Mouse (Mus musculus) midbrain, embryonic 16.5 days (tissue): ENCODE results near the gene Myo1h. TPM values are rescaled to one million over a fixed set of nuclear protein-coding genes. Genes with fewer than 3 reads are reported as not detected.

Experiments used
- ATAC-seq: fragments of 200-750 bp; cut with Nextera tagmentation; 2 replicates; pipeline ENCODE4 v1.8.0; 2017; ENCODE audit warnings: moderate TSS enrichment
- H3K27ac ChIP-seq: fragments of 300-500 bp; sonication (generic); 2 replicates; pipeline ENCODE4 v1.5.1; 2014; ENCODE audit warnings: mild to moderate bottlenecking, low read length, mixed read lengths
- H3K27me3 ChIP-seq: fragments of 300-500 bp; sonication (generic); 2 replicates; pipeline ENCODE4 v1.6.1; 2014; ENCODE audit warnings: low read depth, low read length, mixed read lengths; ENCODE audit not compliant: control insufficient read depth, insufficient read depth
- H3K36me3 ChIP-seq: fragments of 300-500 bp; sonication (generic); 2 replicates; pipeline ENCODE4 v1.6.1; 2014; ENCODE audit warnings: mild to moderate bottlenecking, low read length, moderate library complexity, mixed read lengths; ENCODE audit not compliant: control insufficient read depth, insufficient read depth
- H3K4me1 ChIP-seq: fragments of 300-500 bp; sonication (generic); 2 replicates; pipeline ENCODE4 v1.6.1; 2014; ENCODE audit warnings: mild to moderate bottlenecking, low read length, mixed read lengths; ENCODE audit not compliant: control insufficient read depth, insufficient read depth
- H3K4me2 ChIP-seq: fragments of 300-500 bp; sonication (generic); 2 replicates; pipeline ENCODE4 v1.6.1; 2014; ENCODE audit warnings: mild to moderate bottlenecking, low read length, mixed read lengths
- H3K4me3 ChIP-seq: fragments of 300-500 bp; sonication (generic); 2 replicates; pipeline ENCODE4 v1.5.1; 2014; ENCODE audit warnings: low read depth, mild to moderate bottlenecking, low read length, moderate library complexity, mixed read lengths
- H3K9ac ChIP-seq: fragments of 300-500 bp; sonication (generic); 2 replicates; pipeline ENCODE4 v1.6.1; 2014; ENCODE audit warnings: low read depth, low read length, mixed read lengths
- H3K9me3 ChIP-seq: fragments of 300-500 bp; sonication (generic); replicated peaks from 2 replicates; pipeline ENCODE4 v1.6.1; 2014; ENCODE audit warnings: mild to moderate bottlenecking, low read length, mixed read lengths; ENCODE audit not compliant: control insufficient read depth, poor library complexity, severe bottlenecking
- WGBS: fragments of 180-500 bp; shearing (Covaris S2); extraction: QIAGEN DNeasy Blood & Tissue Kit; methylation state at CpG from one replicate; pipeline ENCODE4 v1.1.7; 2014; 5-methylcytosine and 5-hydroxymethylcytosine counted together
- polyA plus RNA-seq: library from polyadenylated mRNA; unstranded; fragments of >200 nt; fragmentation: Nextera tagmentation; extraction: Ambion mirVana; gene quantifications from 2 replicates; pipeline ENCODE4 v1.2.1, GENCODE M21; 2015

Myo1h gene
- polyA plus RNA-seq, 1 experiment from 2014 or later, result 0.82 TPM

DNA sequence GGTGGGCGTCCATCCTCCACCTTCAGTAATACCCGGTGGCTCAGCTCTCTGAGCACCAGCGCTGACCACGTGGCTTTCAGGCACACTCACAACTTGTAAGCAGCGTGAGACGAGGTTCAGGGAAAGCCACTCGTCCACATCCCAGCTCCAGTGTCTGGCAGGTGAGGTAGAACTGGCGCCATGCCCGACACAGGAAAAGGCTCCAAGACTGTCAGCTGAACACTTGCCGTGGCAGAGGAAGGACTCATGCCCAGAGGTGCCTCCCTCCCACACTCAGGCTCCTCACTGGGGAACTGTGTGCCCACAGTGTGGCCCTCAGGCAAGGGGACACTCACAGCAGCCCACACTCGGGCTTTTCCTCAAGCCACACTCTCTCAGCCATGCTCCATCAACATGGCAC lies 84.2 kb downstream of the Myo1h start:
- H3K27ac ChIP-seq, result no peak overlapping the region
- peaks cover 18% of the 10 kb centered on the region for H3K36me3 ChIP-seq
- H3K4me1 ChIP-seq, result peaks cover 16% of the 10 kb centered on the region
- no peak overlapping the region for H3K9ac ChIP-seq
- no peaks in the 10 kb centered on the region for H3K27me3 ChIP-seq
- H3K4me2 ChIP-seq, result no peak overlapping the region
- 72% methylated on average over 11 of the region's 11 CpGs for WGBS
- H3K4me3 ChIP-seq, result no peak overlapping the region
- ATAC-seq, result no peak
- no peaks in the 10 kb centered on the region for H3K9me3 ChIP-seq

DNA sequence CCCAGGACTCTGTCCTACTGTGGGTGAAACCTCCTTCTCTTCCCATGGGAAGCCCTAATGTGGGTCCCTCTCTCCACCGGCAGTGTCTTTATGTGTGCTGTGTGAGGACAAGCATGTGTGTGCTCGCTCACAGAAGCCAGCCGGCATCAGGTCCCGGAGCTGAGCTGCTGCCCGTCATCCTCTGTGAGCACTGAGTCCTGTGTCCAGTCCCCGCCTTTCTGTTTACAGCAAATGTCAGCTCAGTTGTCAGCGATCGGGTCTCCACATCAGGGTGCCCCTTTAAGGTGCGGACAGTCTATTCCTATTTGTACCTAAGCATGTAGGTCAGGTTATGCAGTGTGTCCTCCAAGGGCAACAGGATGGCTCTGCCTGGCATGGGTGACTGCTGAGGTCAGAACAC lies 84.6 kb downstream of the Myo1h start:
- H3K9ac ChIP-seq, result no peak overlapping the region
- H3K4me3 ChIP-seq, result no peak overlapping the region
- no peak overlapping the region for H3K27ac ChIP-seq
- WGBS, result 86% methylated on average over 9 of the region's 9 CpGs
- peaks cover 20% of the 10 kb centered on the region for H3K4me1 ChIP-seq
- no peak overlapping the region for H3K4me2 ChIP-seq
- H3K27me3 ChIP-seq, result no peaks in the 10 kb centered on the region
- peaks cover 15% of the 10 kb centered on the region for H3K36me3 ChIP-seq
- H3K9me3 ChIP-seq, result no peaks in the 10 kb centered on the region
- no peak for ATAC-seq

DNA sequence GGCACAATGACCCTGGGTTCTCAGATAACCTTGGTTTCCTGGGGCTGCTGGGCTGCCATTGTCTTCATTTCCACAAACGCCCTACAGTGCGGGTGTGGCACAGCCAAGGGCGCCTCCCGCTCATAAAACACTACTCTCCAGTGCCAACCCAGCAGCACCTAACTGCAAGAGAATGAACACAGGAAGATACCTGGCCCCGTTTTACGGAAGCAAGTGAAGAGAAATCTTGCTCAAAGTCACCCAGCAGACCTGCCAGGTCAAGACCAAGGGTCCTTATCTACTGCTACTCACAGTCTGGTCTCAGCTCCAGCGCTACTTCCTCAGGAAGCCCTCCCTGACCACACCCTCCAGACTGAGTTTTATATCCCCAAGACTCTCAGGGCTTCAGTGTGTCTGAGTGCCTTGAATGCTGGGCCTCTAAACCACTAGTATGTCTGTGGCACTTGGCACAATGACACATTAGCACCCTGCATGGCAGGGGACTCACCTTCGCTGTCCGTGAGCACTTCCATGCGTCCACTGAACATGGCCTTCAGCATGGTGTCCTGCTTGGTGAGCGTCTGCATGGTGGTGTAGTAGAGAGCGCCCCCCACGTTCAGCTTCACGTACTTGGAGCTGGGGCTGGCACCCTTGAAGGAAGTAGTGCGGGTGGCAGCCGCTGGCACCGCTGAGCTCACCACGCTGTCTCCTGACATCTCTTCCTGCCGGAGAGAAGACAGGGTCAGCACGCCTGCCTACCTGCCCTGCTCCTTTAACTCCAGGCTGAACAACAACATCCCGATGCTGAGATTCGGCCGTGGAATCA lies 85.6 kb downstream of the Myo1h start:
- 90% methylated on average over 23 of the region's 23 CpGs for WGBS
- H3K27me3 ChIP-seq, result no peaks in the 10 kb centered on the region
- no peak overlapping the region for H3K4me3 ChIP-seq
- peaks cover 28% of the 10 kb centered on the region for H3K4me1 ChIP-seq
- no peak for ATAC-seq
- H3K36me3 ChIP-seq, result peaks cover 9% of the 10 kb centered on the region
- H3K9ac ChIP-seq, result no peak overlapping the region
- H3K27ac ChIP-seq, result no peak overlapping the region
- H3K4me2 ChIP-seq, result no peak overlapping the region
- H3K9me3 ChIP-seq, result no peaks in the 10 kb centered on the region

DNA sequence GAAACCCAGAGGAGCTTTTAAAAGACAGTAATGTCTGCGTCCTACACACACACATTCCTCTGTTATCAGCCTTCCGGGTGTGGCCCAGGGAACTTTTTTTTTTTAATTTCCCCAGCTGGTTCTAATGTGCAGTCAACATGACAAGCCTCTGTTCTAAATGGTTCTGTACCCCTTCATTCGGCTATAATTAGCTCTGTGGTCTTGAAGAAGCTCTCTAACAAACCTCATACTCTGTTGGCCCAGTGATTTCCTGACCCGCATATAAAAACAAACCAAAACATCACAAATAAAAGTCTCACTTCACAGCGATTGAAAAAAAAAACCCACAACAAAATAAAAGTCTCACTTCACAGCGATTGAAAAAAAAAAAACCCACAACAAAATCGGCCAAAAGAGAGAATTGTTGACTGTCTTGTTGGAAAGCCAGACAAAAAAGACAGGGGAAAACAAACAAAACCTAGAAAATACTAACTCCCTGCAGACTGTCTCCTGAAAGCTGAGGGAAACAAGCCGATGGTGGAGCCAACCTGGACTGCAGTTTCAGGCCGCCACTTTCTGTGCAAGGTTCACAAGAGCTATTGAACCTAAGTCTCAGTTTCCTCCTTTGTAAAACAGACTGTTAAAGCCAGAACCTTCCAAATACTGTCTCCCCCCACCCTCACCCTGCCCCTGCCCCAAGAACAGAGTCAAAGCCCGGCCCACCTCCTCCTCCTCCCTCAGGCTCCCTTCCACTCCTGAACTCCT lies 89.4 kb downstream of the Myo1h start:
- WGBS, result 72% methylated on average over 10 of the region's 10 CpGs
- Histone ChIP-seq H3K9me3 (no peaks in the 10 kb centered on the region), H3K4me2 (peak overlapping the region; percentile 79), H3K4me1 (peaks cover 39% of the 10 kb centered on the region), H3K4me3 (peak overlapping the region; percentile 87), H3K9ac (peak overlapping the region; percentile 94), H3K27ac (no peak overlapping the region), H3K36me3 (peaks cover 2% of the 10 kb centered on the region; the same call in 1 of the 2 replicates), H3K27me3 (no peaks in the 10 kb centered on the region)
- no peak for ATAC-seq

DNA sequence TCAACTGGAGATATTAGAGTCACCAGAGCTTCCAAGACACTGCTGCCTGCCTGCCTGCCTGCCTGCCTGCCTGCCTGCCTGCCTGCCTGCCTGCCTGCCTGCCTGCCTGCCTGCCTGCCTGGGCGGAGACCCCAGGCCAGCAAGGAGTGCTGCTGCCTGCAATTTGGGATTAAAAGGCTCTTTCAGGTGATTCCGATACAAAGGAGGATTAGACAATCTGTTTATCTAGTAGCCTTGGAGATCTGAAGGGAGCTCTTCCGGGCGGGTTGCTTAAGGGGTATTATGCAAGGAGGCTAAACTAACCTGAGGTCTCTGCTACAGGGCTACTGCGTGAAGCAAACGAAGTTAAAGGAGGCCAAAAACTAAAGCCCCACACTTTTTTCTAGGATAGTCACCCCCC lies 90.0 kb downstream of the Myo1h start:
- peaks cover 2% of the 10 kb centered on the region; the same call in 1 of the 2 replicates for H3K36me3 ChIP-seq
- H3K9me3 ChIP-seq, result no peaks in the 10 kb centered on the region
- ATAC-seq, result no peak
- H3K4me3 ChIP-seq, result peak overlapping the region; percentile 87
- H3K4me2 ChIP-seq, result peak overlapping the region; percentile 79
- WGBS, result 30% methylated on average over 6 of the region's 6 CpGs
- no peak overlapping the region for H3K27ac ChIP-seq
- no peaks in the 10 kb centered on the region for H3K27me3 ChIP-seq
- H3K4me1 ChIP-seq, result peaks cover 39% of the 10 kb centered on the region
- peak overlapping the region; percentile 94 for H3K9ac ChIP-seq

DNA sequence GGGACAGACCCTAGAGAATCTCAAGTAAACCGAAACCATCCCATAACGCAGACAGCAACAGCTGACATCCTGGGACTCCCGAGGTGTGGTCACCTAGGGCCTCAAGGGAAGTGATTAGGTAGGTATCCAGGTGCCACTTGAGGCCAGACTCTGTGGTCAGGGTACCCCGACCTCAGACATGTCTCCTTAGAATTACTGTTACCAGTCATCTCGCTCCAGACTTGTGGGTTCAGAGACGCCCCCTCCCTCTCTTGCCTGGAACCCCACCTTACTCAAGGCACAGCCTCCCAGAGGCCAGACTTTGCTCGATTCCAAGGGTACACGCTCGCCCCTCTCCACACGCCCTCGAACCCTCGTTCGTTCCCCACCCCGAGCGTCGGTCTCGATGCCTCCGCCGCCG lies 90.8 kb downstream of the Myo1h start:
- Histone ChIP-seq H3K27me3 (no peaks in the 10 kb centered on the region), H3K9ac (peak overlapping the region; percentile 94), H3K4me3 (peak overlapping the region; percentile 87), H3K4me2 (peak overlapping the region; percentile 79), H3K4me1 (peaks cover 39% of the 10 kb centered on the region), H3K27ac (peak overlapping the region; percentile 94), H3K36me3 (peaks cover under 1% of the 10 kb centered on the region; the same call in 1 of the 2 replicates), H3K9me3 (no peaks in the 10 kb centered on the region)
- peak; percentile 31 for ATAC-seq
- WGBS, result 2% methylated on average over 20 of the region's 20 CpGs

DNA sequence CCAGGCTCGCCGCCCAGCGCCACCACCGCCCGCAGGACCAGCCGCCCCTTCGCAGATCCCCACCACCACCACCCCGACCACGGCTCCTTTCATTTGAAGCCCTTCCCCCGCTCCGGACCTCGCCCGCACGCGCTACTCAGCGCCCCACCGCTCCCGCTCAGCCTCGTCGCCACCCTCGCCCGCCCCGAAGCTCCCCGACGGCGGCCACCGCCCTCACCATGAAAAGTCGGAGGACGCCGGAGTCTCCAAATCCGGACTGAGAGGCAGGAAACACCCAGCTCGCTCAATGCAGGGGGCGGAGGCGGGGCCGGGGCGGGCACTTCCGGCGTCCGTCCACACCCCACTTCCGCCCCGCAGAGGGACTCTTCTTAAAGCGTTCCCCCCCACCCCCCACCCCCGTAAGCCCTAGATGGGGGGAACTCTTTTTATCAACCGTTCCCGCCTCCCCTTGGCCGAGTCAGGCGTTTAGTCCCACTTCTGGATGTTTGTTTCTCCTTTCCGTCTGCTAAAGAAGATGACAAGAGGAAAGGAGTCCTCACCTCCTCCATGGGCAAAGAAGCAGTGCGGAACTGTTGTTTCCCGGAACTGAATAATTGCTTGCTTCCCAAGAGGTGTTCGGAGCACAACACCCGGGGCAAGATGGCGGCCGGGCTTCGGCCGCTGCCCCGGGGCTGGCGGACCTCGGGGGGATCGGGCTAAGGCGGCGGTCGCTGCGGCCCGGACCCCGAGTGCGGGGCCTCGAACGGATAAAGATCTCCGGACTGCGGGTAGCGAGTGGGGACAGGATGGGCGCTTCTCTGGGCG lies 91.4 kb downstream of the Myo1h start, which contains the start of the genes Kctd10 and Ube3b:
TSS of gene Kctd10 (minus strand) at position 300 of the 804 bp plus-strand sequence.
TSS of gene Ube3b (plus strand) at position 399 of the 804 bp plus-strand sequence.
- H3K4me1 ChIP-seq, result peaks cover 39% of the 10 kb centered on the region
- WGBS, result under 1% methylated on average over 72 of the region's 74 CpGs

DNA sequence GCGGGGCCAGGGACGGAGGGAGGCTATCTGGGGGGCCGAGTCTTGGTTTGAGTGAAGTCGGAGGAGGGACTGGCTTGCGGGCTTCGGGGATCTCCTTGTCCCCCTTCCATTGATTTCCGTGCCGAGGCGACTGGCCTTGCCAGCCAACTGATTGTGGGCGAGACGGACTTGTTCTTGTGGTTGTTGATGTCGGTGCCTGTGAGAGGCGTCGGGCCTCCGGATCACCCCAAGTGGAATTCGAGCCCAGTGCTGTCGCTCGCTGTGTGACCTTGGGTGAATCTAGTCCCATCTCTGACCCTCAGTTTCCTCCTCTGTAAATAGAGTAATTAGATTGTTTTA lies 92.0 kb downstream of the Myo1h start:
- peak overlapping the region; percentile 94 for H3K27ac ChIP-seq
- H3K27me3 ChIP-seq, result no peaks in the 10 kb centered on the region
- peak overlapping the region; percentile 92 for H3K4me2 ChIP-seq
- no peaks in the 10 kb centered on the region; the same call in 1 of the 2 replicates for H3K36me3 ChIP-seq
- peak overlapping the region; percentile 87 for H3K4me3 ChIP-seq
- peaks cover 39% of the 10 kb centered on the region for H3K4me1 ChIP-seq
- H3K9ac ChIP-seq, result peak overlapping the region; percentile 94
- WGBS, result 0% methylated on average over 18 of the region's 18 CpGs
- ATAC-seq, result peak; percentile 34; the same call in 1 of the 2 replicates
- H3K9me3 ChIP-seq, result no peaks in the 10 kb centered on the region

More for the DNA sequence above, 91.4 kb downstream of the Myo1h start, which contains the start of the genes Kctd10 and Ube3b:
- Histone ChIP-seq H3K4me2 (peak within 1 kb of the TSS; percentile 92), H3K36me3 (no peaks in the 10 kb centered on the region), H3K9me3 (no peaks in the 10 kb centered on the region), H3K27me3 (no peaks in the 10 kb centered on the region), H3K4me3 (peak within 1 kb of the TSS; percentile 87), H3K9ac (peak within 1 kb of the TSS; percentile 94), H3K27ac (peak within 1 kb of the TSS; percentile 94)
- ATAC-seq, result peak; percentile 93
